Mouse (Mus musculus) adrenal gland, postnatal 4 days (tissue): ENCODE results near the gene Gdf10. TPM values are rescaled to one million over a fixed set of nuclear protein-coding genes. Genes with fewer than 3 reads are reported as not detected.

Experiments used
- DNase-seq, 2 experiments: peaks; one replicate each; pipeline ENCODE4 v3.0.0; 2021 to 2022; ENCODE audit warnings: low spot score in 2 of 2, mixed read lengths in 2 of 2
- long read RNA-seq, 2 experiments: library from polyadenylated mRNA; stranded (forward); transcript quantifications; one replicate each; pipeline ENCODE4 v2.0.0; 2021
- total RNA-seq, 2 experiments: library from RNA; stranded (reverse); gene quantifications; 2 replicates each; pipeline ENCODE4 v1.2.3; 2021

The Gdf10 gene
- 10 to 100 TPM; 10.9 to 11.6 TPM for total RNA-seq
- long read RNA-seq, experiment 1, full-length matches to known transcripts: 21 of 23 reads
- long read RNA-seq, experiment 1, partial matches to known transcripts: 2 of 23 reads
- long read RNA-seq, experiment 1, other reads (novel, unspliced or antisense): 0 of 23 reads
- long read RNA-seq, experiment 2, full-length matches to known transcripts: 6 of 18 reads
- long read RNA-seq, experiment 2, partial matches to known transcripts: 8 of 18 reads
- long read RNA-seq, experiment 2, other reads (novel, unspliced or antisense): 4 of 18 reads

- DNase-seq: no peak
Measured at GRCm38 (mm10) chr14:33923168-33924070, at the start of gene Gdf10. TSS of gene Gdf10 (plus strand) at chr14:33923587.

GRCm38 (mm10) chr14:33878826-33879225 is 44.6 kb upstream of the Gdf10 start:
- no peak for DNase-seq

DNA sequence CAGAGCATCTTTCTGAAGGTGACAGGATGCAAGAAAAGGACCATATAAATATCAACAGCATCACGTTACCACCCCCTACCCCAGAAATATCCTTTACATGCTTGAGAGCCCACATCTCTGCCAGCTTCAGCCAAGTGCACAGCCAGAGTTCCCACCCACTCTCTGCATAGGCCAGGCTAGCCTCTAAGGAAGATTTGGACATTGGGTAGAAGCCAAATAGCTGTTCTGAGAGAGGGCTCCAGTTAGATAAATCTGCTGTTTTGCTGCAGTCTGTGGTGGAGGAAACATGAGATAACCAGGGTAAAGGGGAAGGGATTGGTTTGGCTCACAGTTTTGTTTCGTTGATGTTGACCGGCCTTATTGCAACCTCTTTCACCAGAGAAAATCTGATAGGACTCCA is 43.2 kb upstream of the Gdf10 start:
- no peak for DNase-seq

- DNase-seq: no peak
Measured at GRCm38 (mm10) chr14:33881471-33881870, 41.9 kb upstream of the Gdf10 start.

DNA sequence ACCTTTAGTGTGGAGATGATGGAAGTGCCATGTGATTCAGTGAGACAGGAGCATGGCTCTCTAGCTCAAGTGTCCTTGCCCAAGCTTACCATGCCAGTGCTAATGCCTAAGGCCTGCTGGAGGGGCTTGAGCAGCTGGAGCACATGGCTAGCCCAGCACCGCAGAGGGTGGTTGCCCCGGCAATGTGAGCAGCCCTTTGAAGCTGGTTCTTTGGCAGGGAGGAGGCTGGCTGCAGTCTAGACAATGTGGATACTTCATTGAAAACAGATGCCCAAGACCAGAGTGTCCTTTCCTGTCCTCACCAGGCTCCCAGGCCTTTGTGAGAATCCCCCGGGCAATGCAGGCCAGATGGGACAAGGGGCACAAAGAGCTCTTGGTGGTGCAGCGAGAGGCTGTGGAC is 40.3 kb upstream of the Gdf10 start:
- no peak for DNase-seq

- no peak for DNase-seq
Measured at GRCm38 (mm10) chr14:33885466-33885865, 37.9 kb upstream of the Gdf10 start.

DNA sequence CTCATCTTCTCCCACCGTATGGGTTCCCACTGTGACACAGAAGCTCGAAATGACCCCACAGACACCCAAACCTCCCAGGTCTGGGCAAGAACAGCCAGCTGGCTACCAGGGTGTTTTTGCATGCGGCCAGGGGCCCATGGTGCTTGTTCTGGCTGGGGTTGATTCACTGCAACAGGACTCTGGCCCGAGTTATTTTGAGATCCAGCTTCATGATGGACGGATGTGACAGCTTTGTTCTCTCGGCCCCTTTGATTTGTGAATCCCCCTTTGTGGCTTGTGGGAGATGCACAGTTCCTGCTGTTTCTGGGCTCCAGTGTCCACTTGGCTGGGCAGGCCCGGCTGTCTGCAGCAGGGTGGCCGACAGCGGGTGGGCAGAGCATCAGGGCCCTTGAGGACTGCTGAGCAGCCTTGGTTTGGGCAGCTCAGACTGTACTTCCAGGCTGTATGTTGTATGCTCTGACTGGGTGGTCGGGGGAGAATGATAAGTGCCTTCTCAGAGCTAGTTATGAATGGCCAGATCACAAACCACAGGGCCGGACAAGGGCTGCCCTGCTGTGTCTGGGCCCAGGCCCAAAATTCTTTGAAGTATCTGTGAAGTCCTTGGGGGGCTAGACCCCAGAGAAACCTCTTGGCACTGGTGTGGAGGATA is 34.9 kb upstream of the Gdf10 start:
- DNase-seq: no peak

GRCm38 (mm10) chr14:33889971-33890370 is 33.4 kb upstream of the Gdf10 start:
- no peak for DNase-seq

DNA sequence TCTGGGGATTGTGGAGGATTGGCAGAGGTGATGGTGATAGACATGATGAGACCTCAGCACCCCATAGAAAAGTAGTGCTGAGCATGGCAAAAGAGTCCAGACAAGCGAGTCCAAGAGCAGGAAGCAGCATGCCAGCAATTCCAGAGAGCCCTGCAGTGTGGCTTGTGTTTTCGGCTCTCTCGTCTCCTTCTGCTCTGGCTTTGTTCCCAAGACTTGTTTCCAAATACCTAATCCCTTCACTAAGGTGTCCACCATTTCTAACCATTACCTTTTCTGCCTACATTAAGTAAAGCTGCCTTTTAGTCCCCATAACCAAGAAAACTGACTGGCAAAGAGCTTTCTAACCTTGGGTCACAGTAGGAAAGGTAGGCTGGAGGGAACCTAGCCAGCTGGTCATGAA is 31.9 kb upstream of the Gdf10 start:
- no peak for DNase-seq

- DNase-seq: no peak
Measured at GRCm38 (mm10) chr14:33895777-33896176, 27.6 kb upstream of the Gdf10 start.

- no peak for DNase-seq
Measured at GRCm38 (mm10) chr14:33896628-33897300, 26.6 kb upstream of the Gdf10 start.

DNA sequence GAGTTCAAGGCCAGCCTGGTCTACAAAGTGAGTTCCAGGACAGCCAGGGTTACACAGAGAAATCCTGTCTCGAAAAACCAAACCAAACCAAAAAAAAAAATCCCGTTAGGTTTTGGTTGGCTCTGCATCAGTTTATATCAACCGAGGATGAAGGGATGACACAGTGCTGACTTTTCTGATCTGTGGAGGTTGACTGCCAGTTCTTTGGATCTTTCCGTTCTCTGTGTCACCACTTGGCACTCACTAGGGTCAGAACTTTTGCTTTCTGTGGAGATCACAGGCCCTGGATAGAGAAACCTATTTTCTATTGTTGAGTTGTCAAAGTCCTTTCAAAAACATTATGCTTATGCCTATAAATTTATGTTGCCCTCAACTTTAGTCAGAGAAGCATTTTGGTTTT is 20.6 kb upstream of the Gdf10 start:
- no peak for DNase-seq

DNA sequence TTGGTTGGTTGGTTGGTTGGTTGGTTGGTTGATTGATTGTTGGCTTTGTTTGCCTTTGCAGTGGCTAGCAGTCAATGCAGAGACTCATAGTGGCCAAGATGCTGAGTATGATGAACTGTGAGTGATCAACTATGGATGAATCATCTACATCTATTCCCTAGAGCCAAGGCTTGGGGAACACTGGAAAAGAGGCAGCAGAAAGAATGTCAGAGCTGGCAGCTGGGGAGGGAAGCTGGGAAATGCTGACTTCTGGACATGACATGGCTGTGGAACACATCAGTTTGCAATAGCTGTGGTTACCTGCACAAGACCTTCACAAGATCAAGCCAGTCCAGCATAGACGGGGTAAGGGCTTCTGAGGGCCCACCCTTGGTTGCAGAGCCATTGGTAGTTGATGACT is 20.2 kb upstream of the Gdf10 start:
- no peak for DNase-seq

DNA sequence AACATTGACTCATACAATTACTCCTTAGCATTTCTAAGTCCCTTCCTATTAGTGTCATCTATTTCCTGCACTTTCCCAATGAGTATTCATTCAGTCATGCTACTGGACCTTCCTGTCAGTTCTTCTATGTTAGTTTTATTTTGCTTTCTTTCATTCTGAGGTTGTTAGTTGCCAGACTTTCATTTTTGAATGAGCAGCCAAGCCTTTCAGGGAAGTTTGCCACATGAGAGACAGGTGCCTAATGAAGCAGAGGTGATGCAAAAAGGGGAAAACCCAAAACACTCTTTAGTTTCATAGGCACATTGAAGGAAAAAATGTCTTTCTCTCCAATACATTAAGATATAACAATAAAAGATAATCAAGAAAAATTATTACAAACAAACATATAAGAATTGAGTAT is 18.5 kb upstream of the Gdf10 start:
- DNase-seq: no peak

DNA sequence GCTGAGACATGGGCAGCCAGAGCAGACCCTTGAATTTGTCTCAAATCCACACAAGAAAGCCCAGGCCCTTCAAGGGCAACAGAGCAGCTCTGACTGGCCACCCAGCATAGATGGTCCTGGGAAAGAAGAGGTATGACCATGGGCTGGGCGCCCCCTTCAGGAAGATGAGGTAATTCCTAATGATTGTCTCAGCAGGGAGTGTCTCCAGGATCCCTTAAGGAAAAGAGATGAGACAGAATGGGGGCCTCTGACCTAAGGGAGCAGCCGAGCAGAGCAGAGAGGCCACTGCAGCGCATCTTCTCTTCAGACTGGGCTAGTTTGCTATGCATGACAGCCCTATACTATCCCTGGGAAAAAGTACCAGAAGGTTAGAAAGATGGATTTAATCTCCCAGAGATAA is 9.7 kb upstream of the Gdf10 start:
- peak in 1 of 2 experiments; percentile 58 for DNase-seq

DNA sequence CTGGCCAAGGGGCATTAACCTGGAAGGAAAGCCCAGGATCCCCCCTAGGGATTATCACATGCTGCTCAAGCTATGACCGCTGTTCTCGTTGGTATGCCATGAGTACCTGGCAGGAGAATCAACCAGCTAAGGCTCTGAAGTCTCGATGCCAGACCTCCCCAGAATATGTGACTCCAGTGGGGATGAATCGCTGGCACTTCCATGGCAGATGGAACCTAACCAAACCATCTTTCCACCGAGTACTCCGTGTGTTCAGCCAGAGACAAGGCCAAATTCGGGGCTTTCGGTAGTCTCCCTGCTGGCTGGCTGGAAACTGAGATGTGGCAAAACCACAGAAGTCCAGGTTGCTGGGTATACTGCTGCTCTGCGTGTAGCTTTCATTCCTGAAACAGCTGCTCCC is 9.2 kb upstream of the Gdf10 start:
- no peak for DNase-seq

DNA sequence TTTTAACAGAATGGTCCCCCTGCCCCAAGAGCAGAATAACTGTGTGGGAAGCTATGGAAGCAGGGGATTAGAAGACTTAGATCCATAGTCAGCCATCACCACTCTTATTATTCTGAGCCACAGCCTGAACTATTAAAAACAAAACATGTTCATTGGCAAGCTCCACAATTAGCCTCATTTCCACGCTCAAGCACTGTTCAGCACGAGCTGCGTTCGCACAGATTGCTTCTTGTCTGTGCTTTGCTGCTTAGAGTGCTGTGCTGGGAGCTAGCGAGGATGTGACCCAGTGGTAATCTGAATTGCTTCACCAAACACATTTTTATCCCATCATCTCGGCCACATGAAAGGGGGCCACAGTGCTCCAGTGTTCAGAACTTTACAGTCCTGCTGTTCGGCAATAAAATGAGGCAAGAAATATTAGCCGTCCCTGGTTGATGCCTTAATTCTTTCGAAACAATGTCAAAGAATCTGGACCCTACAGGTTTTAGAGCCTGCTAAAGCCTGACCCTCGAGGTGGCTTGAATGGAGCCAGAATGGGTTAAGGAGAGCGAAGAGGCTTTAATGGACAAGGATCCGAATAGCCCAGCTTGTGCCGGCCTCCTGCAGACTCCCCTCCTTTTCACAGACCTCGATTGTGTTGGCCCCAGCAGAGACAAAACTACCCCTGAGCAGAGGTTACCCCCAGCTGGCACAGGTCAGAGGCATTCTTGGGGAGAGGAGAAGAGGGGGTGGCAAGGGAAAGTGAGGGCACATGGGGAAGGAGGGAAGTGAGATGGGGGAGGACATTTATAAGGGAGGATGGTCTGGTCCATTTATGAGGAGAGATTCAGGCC is 2.4 kb upstream of the Gdf10 start:
- DNase-seq: no peak

- no peak for DNase-seq
Measured at GRCm38 (mm10) chr14:33922771-33923167, 618 bp upstream of the Gdf10 start.

- DNase-seq: no peak
Measured at GRCm38 (mm10) chr14:33931853-33932252, 8.5 kb downstream of the Gdf10 start.

GRCm38 (mm10) chr14:33932935-33933703 is 9.7 kb downstream of the Gdf10 start:
- DNase-seq: peak in 1 of 2 experiments; percentile 41
